Mouse (Mus musculus) splenic B cell, adult 2 months (primary cell): ENCODE results near the gene Wnt5b.

Experiments used
- DNase-seq: peaks from one replicate; pipeline ENCODE4 v3.0.0-alpha.2; 2011; ENCODE audit warnings: low read depth, low spot score
- H3K27me3 ChIP-seq: 2 replicates; pipeline ENCODE4 v1.6.1; 2012; ENCODE audit warnings: mild to moderate bottlenecking, low read length, moderate library complexity, mixed read lengths; ENCODE audit not compliant: control insufficient read depth, poor library complexity, insufficient read depth, severe bottlenecking
- H3K36me3 ChIP-seq: 2 replicates; pipeline ENCODE4 v1.6.1; 2012; ENCODE audit warnings: mild to moderate bottlenecking, low read length, moderate library complexity, mixed read lengths; ENCODE audit not compliant: control insufficient read depth, poor library complexity, insufficient read depth, severe bottlenecking

Wnt5b gene

GRCm38 (mm10) chr6:119390728-119391127 is 153.4 kb downstream of the Wnt5b start:
- DNase-seq = no peak
- H3K36me3 ChIP-seq = no peaks in the 10 kb centered on the region

GRCm38 (mm10) chr6:119389089-119389488 is 155.1 kb downstream of the Wnt5b start:
- Histone ChIP-seq H3K27me3 (no peaks in the 10 kb centered on the region), H3K36me3 (no peaks in the 10 kb centered on the region)
- no peak for DNase-seq

More at GRCm38 (mm10) chr6:119390728-119391127, 153.4 kb downstream of the Wnt5b start:
- H3K27me3 ChIP-seq = no peaks in the 10 kb centered on the region

- DNase-seq = peak; percentile 97
- H3K27me3 ChIP-seq = no peaks in the 10 kb centered on the region
- H3K36me3 ChIP-seq = no peaks in the 10 kb centered on the region
Observed at GRCm38 (mm10) chr6:119388650-119389012, 155.5 kb downstream of the Wnt5b start.

GRCm38 (mm10) chr6:119387801-119388649 is 156.1 kb downstream of the Wnt5b start:
- Histone ChIP-seq H3K36me3 (no peaks in the 10 kb centered on the region), H3K27me3 (no peaks in the 10 kb centered on the region; the same call in 1 of the 2 replicates)
- no peak for DNase-seq

GRCm38 (mm10) chr6:119386821-119387220 is 157.3 kb downstream of the Wnt5b start:
- Histone ChIP-seq H3K27me3 (no peaks in the 10 kb centered on the region; the same call in 1 of the 2 replicates), H3K36me3 (no peaks in the 10 kb centered on the region)
- DNase-seq = no peak

GRCm38 (mm10) chr6:119386421-119386820 is 157.7 kb downstream of the Wnt5b start:
- DNase-seq = no peak

GRCm38 (mm10) chr6:119385668-119386067 is 158.5 kb downstream of the Wnt5b start:
- Histone ChIP-seq H3K36me3 (no peaks in the 10 kb centered on the region), H3K27me3 (no peaks in the 10 kb centered on the region; the same call in 1 of the 2 replicates)
- DNase-seq = peak; percentile 15

More at GRCm38 (mm10) chr6:119386421-119386820, 157.7 kb downstream of the Wnt5b start:
- Histone ChIP-seq H3K36me3 (no peaks in the 10 kb centered on the region), H3K27me3 (no peaks in the 10 kb centered on the region; the same call in 1 of the 2 replicates)
